Mouse (Mus musculus) limb, embryonic 15.5 days (tissue): ENCODE measurements around the gene Cd59b. TPM values are rescaled to one million over a fixed set of nuclear protein-coding genes. Genes with fewer than 3 reads are reported as not detected.
"Not testable (repeated sequence)": the region's sequence is repeated elsewhere in the genome, so short reads cannot be mapped to it uniquely, and the experiment has no call there.

ENCODE experiments used
- ATAC-seq: fragments of 200-750 bp; cut with Nextera tagmentation; 2 replicates; pipeline ENCODE4 v1.8.0; 2017; ENCODE audit warnings: low read depth, moderate TSS enrichment; ENCODE audit not compliant: insufficient number of reproducible peaks, low FRiP score, low TSS enrichment
- H3K27ac ChIP-seq: fragments of 300-500 bp; sonication (generic); 2 replicates; pipeline ENCODE4 v1.5.1; 2015; ENCODE audit warnings: moderate library complexity, mild to moderate bottlenecking, inconsistent platforms
- H3K27me3 ChIP-seq: fragments of 300-500 bp; sonication (generic); 2 replicates; pipeline ENCODE4 v1.6.1; 2015; ENCODE audit warnings: inconsistent platforms
- H3K36me3 ChIP-seq: fragments of 300-500 bp; sonication (generic); 2 replicates; pipeline ENCODE4 v1.6.1; 2015; ENCODE audit warnings: inconsistent platforms
- H3K4me1 ChIP-seq: fragments of 300-500 bp; sonication (generic); 2 replicates; pipeline ENCODE4 v1.6.1; 2015; ENCODE audit warnings: inconsistent platforms
- H3K4me2 ChIP-seq: fragments of 300-500 bp; sonication (generic); 2 replicates; pipeline ENCODE4 v1.6.1; 2015; ENCODE audit warnings: mild to moderate bottlenecking, inconsistent platforms
- H3K4me3 ChIP-seq: fragments of 300-500 bp; sonication (generic); 2 replicates; pipeline ENCODE4 v1.5.1; 2015; ENCODE audit warnings: mild to moderate bottlenecking, inconsistent platforms
- H3K9ac ChIP-seq: fragments of 300-500 bp; sonication (generic); 2 replicates; pipeline ENCODE4 v1.6.1; 2015; ENCODE audit warnings: inconsistent platforms
- H3K9me3 ChIP-seq: fragments of 300-500 bp; sonication (generic); 2 replicates; pipeline ENCODE4 v1.6.1; 2016; ENCODE audit warnings: inconsistent platforms
- WGBS: fragments of 180-500 bp; shearing (Covaris S2); methylation state at CpG from one replicate; pipeline ENCODE4 v1.1.7; 2015; 5-methylcytosine and 5-hydroxymethylcytosine counted together
- polyA plus RNA-seq: library from polyadenylated mRNA; unstranded; fragments of >200 nt; fragmentation: Nextera tagmentation; extraction: Ambion mirVana; gene quantifications from 2 replicates; pipeline ENCODE4 v1.2.1, GENCODE M21; 2015

Cd59b gene
- polyA plus RNA-seq, 1 experiment from 2014 or later, result 6.8 TPM

DNA sequence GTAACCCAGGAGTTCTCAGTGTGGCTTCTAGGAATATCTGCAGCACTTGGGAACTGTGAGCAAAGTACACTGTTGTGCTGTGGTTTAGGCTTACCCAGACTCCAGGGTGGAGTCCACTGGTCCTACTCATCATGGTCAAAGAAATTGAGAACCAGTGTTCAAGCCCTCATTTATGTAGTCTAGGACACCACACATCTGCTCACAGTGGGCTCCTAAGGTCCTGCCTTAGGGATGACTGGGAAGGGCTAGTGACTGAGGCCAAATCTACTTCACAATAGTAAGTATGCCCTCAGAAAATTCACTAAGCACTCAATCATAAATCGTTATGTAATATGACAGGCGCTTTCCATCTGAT, 29.6 kb downstream of the Cd59b start:
- Histone ChIP-seq H3K9ac (no peak overlapping the region), H3K4me3 (no peak overlapping the region), H3K9me3 (no peaks in the 10 kb centered on the region), H3K27me3 (no peaks in the 10 kb centered on the region), H3K36me3 (no peaks in the 10 kb centered on the region), H3K27ac (no peak overlapping the region), H3K4me2 (no peak overlapping the region), H3K4me1 (peaks cover 10% of the 10 kb centered on the region; the same call in 1 of the 2 replicates)
- 93% methylated on average over 2 of the region's 2 CpGs for WGBS
- no peak for ATAC-seq

DNA sequence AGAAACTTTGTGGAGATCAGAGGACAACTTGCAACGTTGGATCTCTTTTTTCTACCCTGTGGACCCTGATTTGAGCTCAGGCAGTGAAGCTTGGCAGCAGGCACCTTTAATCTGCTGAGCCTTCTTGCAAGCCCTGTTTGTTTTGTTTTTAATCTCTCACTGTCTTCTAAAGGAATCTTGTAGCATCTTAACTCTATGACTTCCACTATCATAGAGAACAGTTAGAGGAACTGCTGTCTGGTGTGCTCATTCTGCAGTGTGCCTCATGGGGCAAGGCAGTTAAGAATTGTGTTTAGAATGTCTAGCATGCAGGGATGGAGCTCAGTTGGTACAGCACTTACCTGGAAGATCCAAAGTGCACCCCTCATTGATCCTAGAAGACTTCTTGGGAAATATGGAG, 30.3 kb downstream of the Cd59b start:
- peaks cover 10% of the 10 kb centered on the region; the same call in 1 of the 2 replicates for H3K4me1 ChIP-seq

GRCm38 (mm10) chr2:104104800-104105199, 35.2 kb downstream of the Cd59b start:
- no peak overlapping the region for H3K27ac ChIP-seq
- no peak overlapping the region for H3K4me2 ChIP-seq
- 82% methylated on average over 6 of the region's 6 CpGs for WGBS
- no peaks in the 10 kb centered on the region for H3K4me1 ChIP-seq
- H3K4me3 ChIP-seq, result no peak overlapping the region
- H3K9me3 ChIP-seq, result no peaks in the 10 kb centered on the region
- no peaks in the 10 kb centered on the region for H3K27me3 ChIP-seq
- no peak overlapping the region for H3K9ac ChIP-seq
- H3K36me3 ChIP-seq, result no peaks in the 10 kb centered on the region
- ATAC-seq, result no peak

More for the DNA sequence above, 30.3 kb downstream of the Cd59b start:
- no peaks in the 10 kb centered on the region for H3K36me3 ChIP-seq
- WGBS, result 55% methylated on average over 1 of the region's 1 CpGs
- no peak for ATAC-seq
- H3K9ac ChIP-seq, result no peak overlapping the region
- H3K27ac ChIP-seq, result no peak overlapping the region
- H3K27me3 ChIP-seq, result no peaks in the 10 kb centered on the region
- H3K9me3 ChIP-seq, result no peaks in the 10 kb centered on the region
- no peak overlapping the region for H3K4me2 ChIP-seq
- H3K4me3 ChIP-seq, result no peak overlapping the region

DNA sequence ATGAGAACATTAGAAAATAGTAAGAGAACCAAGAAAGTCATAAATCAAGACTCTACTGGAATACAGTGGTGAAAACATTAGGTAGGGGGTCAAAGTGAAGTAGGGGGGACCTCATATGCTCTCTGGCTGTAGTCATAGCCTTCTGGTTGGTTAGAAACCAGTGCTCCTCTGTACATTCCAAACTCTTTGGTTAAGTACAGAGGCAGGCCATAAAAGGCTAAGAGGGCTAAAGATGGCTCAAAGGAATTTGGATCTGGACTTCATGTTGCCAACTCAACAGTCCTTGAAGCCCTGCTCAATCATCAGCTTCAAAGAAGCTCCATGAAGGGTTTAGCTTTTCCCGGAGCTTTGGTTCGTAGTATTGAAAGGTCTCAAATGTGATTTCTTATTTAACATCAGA, 39.4 kb downstream of the Cd59b start:
- not testable (repeated sequence) for H3K9me3 ChIP-seq, H3K4me2 ChIP-seq, ATAC-seq, H3K27me3 ChIP-seq, H3K9ac ChIP-seq, H3K4me3 ChIP-seq, H3K4me1 ChIP-seq, H3K27ac ChIP-seq, H3K36me3 ChIP-seq
- WGBS, result 67% methylated on average over 2 of the region's 2 CpGs

DNA sequence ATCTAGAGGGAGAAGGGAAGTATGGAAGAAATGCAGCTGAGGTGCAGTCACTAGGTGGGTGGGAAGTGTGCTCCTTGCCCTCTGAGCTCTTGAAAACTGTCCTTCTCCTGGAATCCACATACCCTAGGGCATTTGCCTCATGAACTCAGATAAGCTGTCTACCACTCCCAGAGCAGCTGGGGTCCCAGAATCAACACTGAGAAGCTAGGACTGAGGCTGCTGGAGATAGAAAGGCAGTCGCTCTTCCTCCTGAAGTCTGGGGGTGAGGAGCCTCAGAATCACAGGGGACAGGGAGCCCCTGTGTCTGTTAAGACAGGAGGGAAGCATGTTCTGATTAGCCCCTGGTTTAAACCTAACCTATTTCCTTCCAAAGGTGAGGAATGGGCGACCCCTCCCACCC, 39.9 kb downstream of the Cd59b start:
- ATAC-seq, result no peak
- Histone ChIP-seq H3K36me3 (no peaks in the 10 kb centered on the region), H3K9me3 (no peaks in the 10 kb centered on the region), H3K4me1 (no peaks in the 10 kb centered on the region), H3K4me3 (no peak overlapping the region), H3K4me2 (no peak overlapping the region), H3K9ac (no peak overlapping the region), H3K27ac (no peak overlapping the region), H3K27me3 (no peaks in the 10 kb centered on the region)
- 70% methylated on average over 2 of the region's 2 CpGs for WGBS

DNA sequence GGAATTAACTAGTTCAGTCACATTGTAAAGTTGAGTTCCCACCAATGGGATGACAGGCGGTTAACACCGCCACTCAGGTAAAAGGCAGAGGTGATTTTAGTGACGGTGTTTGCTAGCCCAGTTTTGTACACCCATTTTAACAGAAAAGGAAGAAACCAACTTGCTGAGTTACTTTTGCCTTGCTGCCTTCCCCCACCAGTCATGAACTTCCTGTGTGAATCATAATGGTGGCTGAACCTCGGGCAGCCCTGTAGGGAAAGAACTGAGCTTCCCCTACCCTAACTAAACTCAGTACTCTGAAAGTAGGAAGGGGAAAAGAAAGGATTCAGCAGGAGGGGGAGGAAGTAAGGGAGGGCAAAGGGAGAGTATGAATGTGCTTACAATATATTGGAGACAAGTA, 40.4 kb downstream of the Cd59b start:
- H3K9me3 ChIP-seq, result no peaks in the 10 kb centered on the region
- no peaks in the 10 kb centered on the region for H3K36me3 ChIP-seq
- H3K9ac ChIP-seq, result no peak overlapping the region
- no peaks in the 10 kb centered on the region for H3K4me1 ChIP-seq
- WGBS, result 80% methylated on average over 4 of the region's 4 CpGs
- no peaks in the 10 kb centered on the region for H3K27me3 ChIP-seq
- no peak for ATAC-seq
- H3K4me2 ChIP-seq, result no peak overlapping the region
- H3K27ac ChIP-seq, result no peak overlapping the region
- H3K4me3 ChIP-seq, result no peak overlapping the region

- H3K27ac ChIP-seq, H3K27me3 ChIP-seq, H3K36me3 ChIP-seq, H3K4me3 ChIP-seq, ATAC-seq, H3K9me3 ChIP-seq, H3K4me2 ChIP-seq, H3K4me1 ChIP-seq, H3K9ac ChIP-seq: not testable (repeated sequence)
- 80% methylated on average over 1 of the region's 1 CpGs for WGBS
Measured at GRCm38 (mm10) chr2:104111170-104111797, 41.6 kb downstream of the Cd59b start.

GRCm38 (mm10) chr2:104113563-104113962, 43.9 kb downstream of the Cd59b start:
- not testable (repeated sequence) for H3K9ac ChIP-seq, ATAC-seq, H3K27ac ChIP-seq

GRCm38 (mm10) chr2:104114898-104115297, 45.2 kb downstream of the Cd59b start:
- 83% methylated on average over 3 of the region's 3 CpGs for WGBS
- H3K4me1 ChIP-seq, result no peaks in the 10 kb centered on the region
- no peak for ATAC-seq

More at GRCm38 (mm10) chr2:104113563-104113962, 43.9 kb downstream of the Cd59b start:
- not testable (repeated sequence) for H3K27me3 ChIP-seq, H3K4me2 ChIP-seq, H3K36me3 ChIP-seq, H3K9me3 ChIP-seq, H3K4me1 ChIP-seq, H3K4me3 ChIP-seq

GRCm38 (mm10) chr2:104117173-104117572, 47.5 kb downstream of the Cd59b start:
- H3K4me1 ChIP-seq, H3K4me3 ChIP-seq, H3K27ac ChIP-seq, H3K36me3 ChIP-seq, H3K9me3 ChIP-seq, ATAC-seq, H3K9ac ChIP-seq, H3K27me3 ChIP-seq, H3K4me2 ChIP-seq: not testable (repeated sequence)

More at GRCm38 (mm10) chr2:104114898-104115297, 45.2 kb downstream of the Cd59b start:
- Histone ChIP-seq H3K27ac (no peak overlapping the region), H3K9me3 (no peaks in the 10 kb centered on the region), H3K9ac (no peak overlapping the region), H3K36me3 (no peaks in the 10 kb centered on the region), H3K4me2 (no peak overlapping the region), H3K4me3 (no peak overlapping the region), H3K27me3 (no peaks in the 10 kb centered on the region)

DNA sequence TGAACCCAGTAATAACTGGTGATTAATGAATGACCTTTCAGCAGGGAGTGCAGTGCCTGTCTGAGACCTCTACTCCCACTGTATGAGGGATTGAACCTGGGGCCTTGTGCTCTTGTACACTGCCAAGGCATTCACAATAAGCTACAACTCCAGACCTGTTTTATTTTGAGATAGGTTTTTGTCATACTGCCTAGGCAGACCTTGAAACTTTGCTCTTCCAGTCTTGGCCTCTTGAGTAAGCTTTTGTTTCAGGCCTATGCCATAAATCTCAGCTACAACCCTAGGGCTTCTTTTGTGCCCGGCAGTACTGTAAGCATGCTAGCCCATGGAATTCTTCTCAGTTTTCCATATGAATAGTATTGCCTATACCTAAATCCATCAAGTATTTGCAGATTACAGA, 49.4 kb downstream of the Cd59b start:
- Histone ChIP-seq H3K27me3 (0 out of 2 replicates have a peak, but pooled peaks cover 4% of the 10 kb centered on the region), H3K36me3 (no peaks in the 10 kb centered on the region), H3K9me3 (no peaks in the 10 kb centered on the region), H3K4me1 (peaks cover 8% of the 10 kb centered on the region), H3K9ac (no peak overlapping the region), H3K4me2 (no peak overlapping the region), H3K4me3 (no peak overlapping the region), H3K27ac (no peak overlapping the region)
- ATAC-seq, result no peak
- 54% methylated on average over 1 of the region's 1 CpGs for WGBS

- H3K4me3 ChIP-seq, result no peak overlapping the region
- H3K36me3 ChIP-seq, result no peaks in the 10 kb centered on the region
- no peak for ATAC-seq
- no peak overlapping the region for H3K27ac ChIP-seq
- H3K4me1 ChIP-seq, result peaks cover 8% of the 10 kb centered on the region
- 57% methylated on average over 6 of the region's 6 CpGs for WGBS
- 0 out of 2 replicates have a peak, but pooled peaks cover 11% of the 10 kb centered on the region for H3K27me3 ChIP-seq
- H3K9me3 ChIP-seq, result no peaks in the 10 kb centered on the region
- H3K9ac ChIP-seq, result no peak overlapping the region
- H3K4me2 ChIP-seq, result no peak overlapping the region
Measured at GRCm38 (mm10) chr2:104120312-104120711, 50.7 kb downstream of the Cd59b start.
